Mouse (Mus musculus): ENCODE measurements at regions not wholly inside any gene's neighbourhood (a gene's known extent, or its start where the extent isn't known, plus 50 kb on each side); places are given as distances from the start of the nearest gene placed in this dataset.

GRCm38 (mm10) chr6:84365914-84366313, 227.8 kb downstream of the Cyp26b1 start:
- H3K4me1 ChIP-seq, result peaks cover 5% of the 10 kb centered on the region
- H3K4me3 ChIP-seq, result no peak overlapping the region
- DNase-seq (ENCODE audit: extremely low spot score, low spot score), result no peak
- WGBS, result 83% methylated on average over 4 of the region's 4 CpGs
- no peaks in the 10 kb centered on the region for H3K36me3 ChIP-seq (replicated peaks)
- no peaks in the 10 kb centered on the region for H3K9me3 ChIP-seq
- no peaks in the 10 kb centered on the region for H3K27me3 ChIP-seq (ENCODE audit: poor library complexity, severe bottlenecking)
- H3K27ac ChIP-seq, result no peak overlapping the region

DNA sequence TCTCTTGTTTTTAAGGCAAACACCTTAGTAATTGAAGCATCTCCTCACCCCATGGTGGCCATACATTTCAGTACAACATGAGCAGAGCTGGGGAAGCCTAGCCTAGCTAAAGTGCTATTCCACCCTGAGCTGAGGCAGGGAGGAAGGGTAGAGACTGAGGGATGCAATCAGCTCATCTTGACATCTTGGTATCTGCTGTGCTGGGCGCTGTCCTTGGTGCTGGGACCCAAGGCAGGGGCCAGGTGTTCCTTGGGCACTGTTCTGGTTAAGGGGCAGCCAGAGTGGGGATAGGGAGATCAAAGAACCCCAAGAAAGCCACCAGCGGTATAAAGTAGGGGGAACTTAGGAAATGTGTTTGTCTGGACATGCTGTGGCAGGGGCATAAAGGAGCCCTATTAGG, 228.7 kb downstream of the Cyp26b1 start:
- 13% methylated on average over 2 of the region's 2 CpGs for WGBS

DNA sequence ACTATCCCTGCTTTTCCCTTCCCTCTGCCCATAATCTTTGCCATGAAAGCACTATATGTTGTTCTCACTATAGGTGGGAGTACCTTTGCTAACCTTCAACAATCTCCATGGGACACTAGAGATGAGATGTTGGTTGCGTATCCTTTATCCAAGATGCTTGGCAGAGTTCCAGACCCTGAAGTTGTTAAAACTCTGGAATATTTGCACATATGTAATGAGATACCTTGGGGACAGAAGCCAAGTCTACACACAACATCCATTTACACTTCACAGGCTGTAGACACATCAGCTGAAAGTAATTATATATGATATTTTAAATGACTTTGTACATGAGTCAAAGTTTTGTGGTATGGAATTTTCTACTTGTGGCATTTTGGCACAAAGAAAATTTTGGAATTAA, 231.4 kb downstream of the Cyp26b1 start:
- Histone ChIP-seq H3K4me1 (peaks cover 5% of the 10 kb centered on the region), H3K27ac (no peak overlapping the region), H3K27me3 (ENCODE audit: poor library complexity, severe bottlenecking) (no peaks in the 10 kb centered on the region), H3K36me3 (replicated peaks) (no peaks in the 10 kb centered on the region), H3K4me3 (no peak overlapping the region), H3K9me3 (no peaks in the 10 kb centered on the region)
- 98% methylated on average over 1 of the region's 1 CpGs for WGBS
- no peak for DNase-seq (ENCODE audit: extremely low spot score, low spot score)

More for the DNA sequence above, 228.7 kb downstream of the Cyp26b1 start:
- no peak for DNase-seq (ENCODE audit: extremely low spot score, low spot score)
- Histone ChIP-seq H3K36me3 (replicated peaks) (no peaks in the 10 kb centered on the region), H3K4me3 (no peak overlapping the region), H3K27me3 (ENCODE audit: poor library complexity, severe bottlenecking) (no peaks in the 10 kb centered on the region), H3K27ac (no peak overlapping the region), H3K9me3 (no peaks in the 10 kb centered on the region), H3K4me1 (peaks cover 5% of the 10 kb centered on the region)

DNA sequence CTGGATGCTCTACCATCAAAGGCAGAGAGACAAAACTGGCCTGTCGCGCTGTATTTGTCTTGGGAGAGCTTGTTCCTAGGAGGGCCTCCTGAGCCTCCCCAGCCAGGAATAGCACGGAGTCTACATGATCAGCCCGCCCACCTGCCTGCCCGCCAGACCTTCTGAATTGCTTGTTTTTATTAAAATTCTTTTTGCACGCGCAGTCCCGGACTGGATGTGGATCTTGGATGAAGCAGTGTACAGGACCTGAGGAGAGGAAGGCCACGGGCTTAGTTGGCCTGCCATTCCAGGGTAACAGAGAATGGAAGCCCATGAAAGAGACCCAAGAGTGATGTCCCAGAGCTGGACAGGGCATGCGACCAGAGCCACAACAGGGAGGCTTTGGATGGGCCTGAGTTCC, 235.8 kb downstream of the Cyp26b1 start:
- Histone ChIP-seq H3K27me3 (ENCODE audit: poor library complexity, severe bottlenecking) (no peaks in the 10 kb centered on the region), H3K9me3 (no peaks in the 10 kb centered on the region), H3K4me3 (no peak overlapping the region), H3K36me3 (replicated peaks) (no peaks in the 10 kb centered on the region), H3K27ac (no peak overlapping the region), H3K4me1 (no peaks in the 10 kb centered on the region)
- WGBS, result 93% methylated on average over 10 of the region's 10 CpGs
- no peak for DNase-seq (ENCODE audit: extremely low spot score, low spot score)

DNA sequence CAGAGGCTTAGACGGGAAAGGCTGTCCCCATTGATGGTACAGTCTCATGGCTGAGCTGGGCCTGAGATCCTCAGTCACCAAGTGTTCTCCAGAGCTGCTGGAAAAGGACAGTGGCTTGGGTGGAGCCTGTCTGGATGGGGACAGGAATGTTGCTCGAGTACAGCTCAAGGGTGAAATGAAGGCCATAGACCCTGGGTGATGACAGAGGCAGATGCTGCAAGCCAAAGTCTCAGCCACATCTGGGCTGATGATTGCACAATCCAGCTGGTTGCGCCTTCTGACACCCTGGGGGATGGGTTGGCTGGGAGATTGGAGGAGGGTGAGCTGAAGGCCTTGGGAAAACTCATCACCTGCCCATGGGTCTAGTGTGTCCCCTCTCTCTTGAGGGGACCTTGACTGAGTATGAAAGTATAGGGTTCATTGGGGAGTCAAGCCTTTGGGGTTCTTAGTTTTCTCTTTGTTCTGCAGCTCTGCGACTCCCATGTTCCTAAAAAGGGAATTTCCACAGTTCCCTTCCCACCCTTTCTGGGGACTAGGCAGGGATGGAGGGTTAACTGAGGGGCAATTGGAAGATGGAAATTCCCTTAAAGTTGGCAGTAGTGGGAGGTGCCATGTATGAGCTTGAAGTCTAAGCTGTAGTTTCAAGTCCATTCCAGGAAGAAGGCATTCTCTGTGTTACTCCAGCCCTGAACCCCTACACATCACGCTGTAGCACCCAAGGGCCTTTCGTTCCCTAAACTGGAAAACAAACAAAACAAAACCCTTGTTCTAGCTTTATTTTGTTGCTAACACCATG, 240.1 kb downstream of the Cyp26b1 start:
- DNase-seq (ENCODE audit: extremely low spot score, low spot score), result no peak
- no peaks in the 10 kb centered on the region for H3K4me1 ChIP-seq
- no peak overlapping the region for H3K27ac ChIP-seq
- 86% methylated on average over 6 of the region's 6 CpGs for WGBS
- no peaks in the 10 kb centered on the region for H3K27me3 ChIP-seq (ENCODE audit: poor library complexity, severe bottlenecking)
- H3K4me3 ChIP-seq, result no peak overlapping the region
- no peaks in the 10 kb centered on the region for H3K36me3 ChIP-seq (replicated peaks)
- H3K9me3 ChIP-seq, result no peaks in the 10 kb centered on the region

DNA sequence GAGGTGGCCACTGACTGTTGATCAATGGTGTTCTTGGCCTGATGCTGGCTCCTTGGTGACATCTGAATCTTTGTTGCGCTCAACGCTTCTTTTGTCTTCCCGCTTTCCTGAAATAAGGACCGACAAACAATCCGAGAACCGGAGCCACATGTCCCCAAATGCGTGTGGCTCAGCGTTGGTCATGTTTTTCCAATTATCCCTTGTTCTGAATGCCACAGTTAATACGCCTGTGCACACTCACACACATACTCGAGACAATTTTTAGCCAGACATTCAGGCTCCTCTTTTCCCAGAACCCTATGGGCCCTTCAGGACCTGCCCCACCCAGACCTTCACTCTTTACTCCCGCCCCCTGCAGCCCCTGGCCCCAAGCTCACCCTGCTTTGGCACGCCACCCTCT, 248.8 kb downstream of the Cyp26b1 start:
- DNase-seq (ENCODE audit: extremely low spot score, low spot score), result no peak
- Histone ChIP-seq H3K36me3 (replicated peaks) (no peaks in the 10 kb centered on the region), H3K4me3 (no peak overlapping the region), H3K27ac (no peak overlapping the region), H3K9me3 (no peaks in the 10 kb centered on the region), H3K4me1 (no peaks in the 10 kb centered on the region; the same call in 1 of the 2 replicates), H3K27me3 (ENCODE audit: poor library complexity, severe bottlenecking) (no peaks in the 10 kb centered on the region)
- 88% methylated on average over 12 of the region's 12 CpGs for WGBS

DNA sequence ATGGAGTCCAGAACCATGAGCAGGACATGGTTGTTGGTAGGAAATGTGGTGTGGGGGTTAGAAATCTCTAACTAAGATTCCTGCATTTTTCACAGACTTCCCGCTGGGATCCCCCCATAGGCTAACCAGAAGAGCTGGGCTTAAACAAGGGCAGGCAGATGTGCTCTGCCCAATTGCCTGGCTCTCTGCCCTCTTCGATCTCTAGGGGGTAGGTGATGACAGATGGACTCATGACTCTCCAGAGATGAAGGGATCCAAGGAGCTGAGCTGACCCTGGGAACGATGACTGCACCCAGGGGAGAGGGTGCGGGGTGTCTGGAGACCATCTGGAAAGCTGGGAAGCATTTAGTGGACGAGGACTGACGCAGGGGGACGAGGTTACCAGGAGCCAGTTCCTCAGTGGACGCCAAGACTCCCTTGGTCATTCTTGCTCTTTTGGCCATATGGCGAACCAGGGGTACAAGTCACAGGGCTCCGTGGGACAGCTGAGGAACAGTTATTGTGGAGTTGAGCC, 260.0 kb downstream of the Cyp26b1 start:
- no peak overlapping the region for H3K27ac ChIP-seq
- H3K4me1 ChIP-seq, result no peaks in the 10 kb centered on the region
- H3K27me3 ChIP-seq (ENCODE audit: poor library complexity, severe bottlenecking), result no peaks in the 10 kb centered on the region
- DNase-seq (ENCODE audit: extremely low spot score, low spot score), result no peak
- H3K9me3 ChIP-seq, result no peaks in the 10 kb centered on the region
- 93% methylated on average over 10 of the region's 10 CpGs for WGBS
- H3K36me3 ChIP-seq (replicated peaks), result no peaks in the 10 kb centered on the region
- no peak overlapping the region for H3K4me3 ChIP-seq

DNA sequence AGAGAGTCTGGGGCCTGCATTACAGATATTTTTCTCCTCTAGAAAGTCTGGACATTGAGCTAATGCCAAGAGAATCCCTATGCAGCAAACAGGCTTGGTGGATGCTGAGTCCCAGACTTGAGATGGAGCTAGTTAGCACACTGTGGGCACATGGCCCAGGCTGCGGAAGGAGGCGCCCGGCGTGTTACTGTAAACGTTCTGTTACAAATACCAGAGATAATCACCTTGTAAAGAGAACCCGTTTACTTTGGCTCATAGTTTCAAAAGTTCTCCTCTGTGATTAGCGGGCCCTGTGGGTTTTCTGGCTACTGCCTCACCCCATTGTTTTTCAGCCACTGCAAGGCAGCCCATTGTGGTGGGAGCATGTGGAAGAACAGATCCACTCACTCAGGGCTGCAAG, 264.6 kb downstream of the Cyp26b1 start:
- 84% methylated on average over 7 of the region's 7 CpGs for WGBS
- DNase-seq (ENCODE audit: extremely low spot score, low spot score), result no peak

GRCm38 (mm10) chr6:84328030-84328390, 265.7 kb downstream of the Cyp26b1 start:
- peaks cover 5% of the 10 kb centered on the region for H3K4me1 ChIP-seq
- no peak overlapping the region for H3K4me3 ChIP-seq
- 45% methylated on average over 3 of the region's 3 CpGs for WGBS
- no peaks in the 10 kb centered on the region for H3K36me3 ChIP-seq (replicated peaks)
- H3K27ac ChIP-seq, result no peak overlapping the region
- no peaks in the 10 kb centered on the region for H3K9me3 ChIP-seq
- DNase-seq (ENCODE audit: extremely low spot score, low spot score), result no peak
- H3K27me3 ChIP-seq (ENCODE audit: poor library complexity, severe bottlenecking), result no peaks in the 10 kb centered on the region; the same call in 1 of the 2 replicates

More for the DNA sequence above, 264.6 kb downstream of the Cyp26b1 start:
- Histone ChIP-seq H3K27ac (no peak overlapping the region), H3K27me3 (ENCODE audit: poor library complexity, severe bottlenecking) (no peaks in the 10 kb centered on the region; the same call in 1 of the 2 replicates), H3K9me3 (no peaks in the 10 kb centered on the region), H3K4me1 (peaks cover 5% of the 10 kb centered on the region), H3K4me3 (no peak overlapping the region), H3K36me3 (replicated peaks) (no peaks in the 10 kb centered on the region)

DNA sequence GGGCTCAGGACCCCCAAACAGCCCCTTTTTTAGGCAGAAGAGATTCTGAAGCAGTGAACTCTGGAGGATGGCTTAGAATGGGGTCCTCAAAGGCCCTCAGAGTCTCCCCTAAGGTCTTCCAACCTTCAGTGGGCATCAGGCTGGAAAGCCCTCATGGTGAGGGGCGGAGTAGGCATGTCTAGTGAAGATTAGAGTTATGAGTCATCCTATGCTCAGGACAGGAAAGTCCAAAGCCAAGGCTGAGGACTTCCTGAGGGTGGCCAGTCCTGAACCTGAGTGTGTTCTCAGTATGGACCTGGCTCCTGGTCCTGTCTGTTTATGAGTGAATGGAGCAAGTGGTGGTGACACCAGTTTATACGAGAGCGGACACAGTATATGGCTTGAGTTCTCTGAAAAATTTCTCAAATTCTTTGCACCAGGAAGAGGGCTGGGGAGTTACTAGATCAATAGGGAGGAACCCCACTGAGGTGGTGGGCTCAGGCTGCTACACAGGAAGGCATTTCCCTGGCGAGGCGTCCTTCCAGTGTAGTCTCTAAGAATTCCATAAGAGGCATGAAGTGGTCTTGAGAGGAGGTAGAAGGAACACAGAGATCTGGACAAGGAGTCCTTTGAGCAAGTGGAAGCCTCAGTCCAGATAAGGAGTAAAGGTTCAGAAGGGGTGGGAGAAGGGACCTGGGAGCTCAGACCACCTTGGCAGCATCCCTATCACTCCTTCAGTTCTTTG, 266.2 kb downstream of the Cyp26b1 start:
- 80% methylated on average over 5 of the region's 5 CpGs for WGBS
- H3K36me3 ChIP-seq (replicated peaks), result no peaks in the 10 kb centered on the region
- no peak for DNase-seq (ENCODE audit: extremely low spot score, low spot score)
- no peak overlapping the region for H3K4me3 ChIP-seq
- peaks cover 5% of the 10 kb centered on the region for H3K4me1 ChIP-seq
- H3K27ac ChIP-seq, result no peak overlapping the region
- no peaks in the 10 kb centered on the region; the same call in 1 of the 2 replicates for H3K27me3 ChIP-seq (ENCODE audit: poor library complexity, severe bottlenecking)
- H3K9me3 ChIP-seq, result no peaks in the 10 kb centered on the region

GRCm38 (mm10) chr6:84325384-84326114, 268.2 kb downstream of the Cyp26b1 start:
- 76% methylated on average over 5 of the region's 5 CpGs for WGBS
- Histone ChIP-seq H3K27me3 (ENCODE audit: poor library complexity, severe bottlenecking) (peaks cover 10% of the 10 kb centered on the region), H3K36me3 (replicated peaks) (no peaks in the 10 kb centered on the region), H3K9me3 (no peaks in the 10 kb centered on the region), H3K4me1 (peaks cover 5% of the 10 kb centered on the region), H3K27ac (no peak overlapping the region), H3K4me3 (no peak overlapping the region)
- DNase-seq (ENCODE audit: extremely low spot score, low spot score), result no peak

GRCm38 (mm10) chr6:84324185-84324584, 269.5 kb downstream of the Cyp26b1 start:
- no peak for DNase-seq (ENCODE audit: extremely low spot score, low spot score)
- peaks cover 10% of the 10 kb centered on the region for H3K27me3 ChIP-seq (ENCODE audit: poor library complexity, severe bottlenecking)
- H3K4me3 ChIP-seq, result no peak overlapping the region
- no peak overlapping the region for H3K27ac ChIP-seq
- peaks cover 5% of the 10 kb centered on the region for H3K4me1 ChIP-seq
- WGBS, result 92% methylated on average over 4 of the region's 4 CpGs
- no peaks in the 10 kb centered on the region for H3K36me3 ChIP-seq (replicated peaks)
- H3K9me3 ChIP-seq, result no peaks in the 10 kb centered on the region

Measured in forebrain, embryonic 10.5 days (tissue).